26 mouse cellular contexts compared by ENCODE assay signal in the genomic region with DNA sequence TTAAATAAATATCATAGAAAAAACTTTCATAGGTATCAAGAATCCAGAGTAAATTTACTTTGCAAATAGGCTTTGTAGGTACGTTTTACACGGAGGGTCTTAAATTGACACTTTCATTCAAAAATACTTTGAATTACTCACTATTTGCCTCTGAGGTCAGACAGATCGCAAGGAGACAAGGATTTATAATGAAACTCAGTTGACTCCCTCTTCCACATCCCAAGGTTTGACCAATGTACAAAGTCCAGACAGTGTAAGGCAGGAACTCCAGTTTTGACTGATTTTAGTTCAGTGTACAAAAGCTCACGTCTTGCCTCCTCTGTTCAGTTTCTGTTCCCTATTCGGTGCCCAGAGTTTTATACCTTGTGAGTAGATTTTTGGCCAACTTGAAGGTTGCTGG.
DNase-seq lines count a peak whose midpoint lies in the region; ATAC-seq and TF ChIP-seq lines count a peak whose summit lies in the region.
"Had no signal": no experiment of that assay in that cellular context is flagged by ENCODE, and none has a peak within 500 bp of the region (broad histone marks: within the 10 kb centered on the region; RNA-seq: fewer than 3 reads in every experiment).

No protein-coding gene starts in this region.

- ATAC-seq in stomach, embryonic 14.5 days (ENCODE audit: insufficient number of reproducible peaks, insufficient read depth, low FRiP score, low read depth) = peak; percentile 59; the same call in 1 of the 2 replicates
- ATAC-seq in stomach, embryonic 16.5 days (ENCODE audit: insufficient read depth, low FRiP score) = 0 out of 2 replicates have a peak, but pooled peaks have one; percentile 16
- ATAC-seq: CD4-positive, CD25-positive, alpha-beta regulatory T cell, adult 4 months; forebrain, embryonic 14.5 days; forebrain, embryonic 16.5 days had no signal

- no peak overlapping the region for H3K9ac ChIP-seq in liver, adult 2 months (ENCODE audit: low read depth, low read length)
- H3K9ac ChIP-seq in stomach, embryonic 14.5 days (replicated peaks; ENCODE audit: low read depth, low read length) = no peak overlapping the region
- no peak overlapping the region for H3K9ac ChIP-seq in stomach, embryonic 16.5 days (ENCODE audit: low read length)
- H3K9ac ChIP-seq: embryonic facial prominence, embryonic 13.5 days; embryonic facial prominence, embryonic 15.5 days; forebrain, embryonic 12.5 days had no signal

- no peaks in the 10 kb centered on the region; the same call in 1 of the 2 replicates for H3K4me1 ChIP-seq in liver, adult 2 months (ENCODE audit: control insufficient read depth, insufficient read depth, low read length)
- no peaks in the 10 kb centered on the region for H3K4me1 ChIP-seq in stomach, embryonic 14.5 days (ENCODE audit: control insufficient read depth, insufficient read depth, low read length)
- H3K4me1 ChIP-seq in stomach, embryonic 16.5 days (ENCODE audit: control insufficient read depth, insufficient read depth, low read length) = no peaks in the 10 kb centered on the region
- H3K4me1 ChIP-seq: embryonic facial prominence, embryonic 13.5 days; embryonic facial prominence, embryonic 15.5 days; forebrain, embryonic 10.5 days; forebrain, embryonic 12.5 days had no signal

- no peak overlapping the region for H3K27ac ChIP-seq in liver, adult 2 months (replicated peaks; ENCODE audit: insufficient read depth, low read depth, low read length)
- H3K27ac ChIP-seq in stomach, embryonic 14.5 days (ENCODE audit: low read length) = no peak overlapping the region
- H3K27ac ChIP-seq in stomach, embryonic 16.5 days (ENCODE audit: low read length) = no peak overlapping the region
- H3K27ac ChIP-seq in layer of hippocampus, adult 2 months = no peak overlapping the region
- H3K27ac ChIP-seq: embryonic facial prominence, embryonic 13.5 days; embryonic facial prominence, embryonic 15.5 days; forebrain, embryonic 10.5 days; forebrain, embryonic 12.5 days had no signal

- no peak for TF ChIP-seq CTCF in liver, adult 2 months (IDR thresholded peaks at IDR 0.05; ENCODE audit: low read depth, low read length)
- TF ChIP-seq CTCF in layer of hippocampus, adult 2 months (conservative IDR thresholded peaks at IDR 0.05) = no peak

- no peak overlapping the region for H3K4me2 ChIP-seq in stomach, embryonic 14.5 days (replicated peaks; ENCODE audit: low read depth, low read length)
- no peak overlapping the region for H3K4me2 ChIP-seq in stomach, embryonic 16.5 days (ENCODE audit: low read depth, low read length)
- H3K4me2 ChIP-seq: embryonic facial prominence, embryonic 13.5 days; embryonic facial prominence, embryonic 15.5 days; forebrain, embryonic 12.5 days had no signal

- H3K79me2 ChIP-seq in liver, adult 2 months (ENCODE audit: control insufficient read depth, insufficient read depth, low read length) = no peaks in the 10 kb centered on the region

- H3K36me3 ChIP-seq in liver, adult 2 months (ENCODE audit: control insufficient read depth, insufficient read depth, low read length) = no peaks in the 10 kb centered on the region
- H3K36me3 ChIP-seq in stomach, embryonic 14.5 days (ENCODE audit: control insufficient read depth, insufficient read depth, low read length) = no peaks in the 10 kb centered on the region
- H3K36me3 ChIP-seq in stomach, embryonic 16.5 days (ENCODE audit: control insufficient read depth, insufficient read depth, low read length) = no peaks in the 10 kb centered on the region
- H3K36me3 ChIP-seq: embryonic facial prominence, embryonic 13.5 days; embryonic facial prominence, embryonic 15.5 days; forebrain, embryonic 10.5 days; forebrain, embryonic 12.5 days; G1E had no signal

- H3K4me3 ChIP-seq in liver, adult 2 months (ENCODE audit: insufficient read depth, low read depth, low read length) = no peak overlapping the region
- no peak overlapping the region for H3K4me3 ChIP-seq in stomach, embryonic 14.5 days (ENCODE audit: low read depth, low read length)
- no peak overlapping the region for H3K4me3 ChIP-seq in stomach, embryonic 16.5 days (replicated peaks; ENCODE audit: low read length)
- H3K4me3 ChIP-seq in layer of hippocampus, adult 2 months = no peak overlapping the region
- H3K4me3 ChIP-seq: embryonic facial prominence, embryonic 13.5 days; embryonic facial prominence, embryonic 15.5 days; erythroblast, embryonic 14.5 days; forebrain, embryonic 10.5 days; forebrain, embryonic 12.5 days had no signal

- no peak for TF ChIP-seq POLR2A in liver, adult 2 months (IDR thresholded peaks at IDR 0.05; ENCODE audit: extremely low read depth, insufficient read depth, low read length)

- no peaks in the 10 kb centered on the region for H3K9me3 ChIP-seq in stomach, embryonic 14.5 days (ENCODE audit: control insufficient read depth, low read depth, low read length)
- no peaks in the 10 kb centered on the region for H3K9me3 ChIP-seq in stomach, embryonic 16.5 days (replicated peaks; ENCODE audit: control insufficient read depth, low read length)
- H3K9me3 ChIP-seq: embryonic facial prominence, embryonic 13.5 days; embryonic facial prominence, embryonic 15.5 days; forebrain, embryonic 10.5 days; forebrain, embryonic 12.5 days had no signal

- H3K27me3 ChIP-seq in liver, adult 2 months (ENCODE audit: control insufficient read depth, insufficient read depth, low read length) = no peaks in the 10 kb centered on the region
- no peaks in the 10 kb centered on the region for H3K27me3 ChIP-seq in stomach, embryonic 14.5 days (ENCODE audit: control insufficient read depth, insufficient read depth, low read length)
- no peaks in the 10 kb centered on the region for H3K27me3 ChIP-seq in stomach, embryonic 16.5 days (ENCODE audit: control insufficient read depth, insufficient read depth, low read length)
- H3K27me3 ChIP-seq: embryonic facial prominence, embryonic 13.5 days; embryonic facial prominence, embryonic 15.5 days; forebrain, embryonic 12.5 days had no signal

- DNase-seq in liver, adult 2 months (ENCODE audit: extremely low read depth, low read depth, low spot score) = peak; percentile 50
- no peak for DNase-seq in liver
- DNase-seq in frontal cortex, postnatal 10 days (ENCODE audit: low spot score in 2 of 2) = no peak
- DNase-seq in layer of hippocampus, adult 2 months (ENCODE audit: low spot score in 2 of 2) = no peak
- DNase-seq: adrenal gland, adult 2 months; adrenal gland, postnatal 10 days; adrenal gland, postnatal 25 days; B cell, adult 2 months; cerebellum, adult 11 months; cerebellum, adult 18-20 months; cerebellum, adult 8-10 months; cerebellum, adult 9-11 months; cerebellum, postnatal 14 days; cerebellum, postnatal 36 days; embryo, embryonic 11 days had no signal

- 46% methylated on average over 5 of the region's 5 CpGs for WGBS in liver, adult 2 months
- WGBS in stomach, embryonic 14.5 days = 58% methylated on average over 5 of the region's 5 CpGs
- WGBS in stomach, embryonic 16.5 days = 58% methylated on average over 5 of the region's 5 CpGs
